Mouse (Mus musculus) MEL (cell line): ENCODE data around the gene Synpr. TPM values are rescaled to one million over a fixed set of nuclear protein-coding genes. Genes with fewer than 3 reads are reported as not detected.

Experiments
- DNase-seq: peaks from one replicate; pipeline ENCODE4 v3.0.0; 2011; ENCODE audit warnings: low read depth, low spot score
- H3K27ac ChIP-seq: 2 replicates; pipeline ENCODE4 v1.5.1; 2012; ENCODE audit warnings: low read depth, mild to moderate bottlenecking, control low read depth, low read length, moderate library complexity; ENCODE audit not compliant: control insufficient read depth
- H3K27me3 ChIP-seq, 2 experiments: fragments of 150-350 bp in 1 of 2; sonication (generic) in 1 of 2; 2 replicates each; pipeline ENCODE4 v1.6.1; 2012; ENCODE audit warnings: low read length in 2 of 2, mild to moderate bottlenecking in 2 of 2, improper control_type of control experiment in 1 of 2, moderate library complexity in 1 of 2; ENCODE audit not compliant: insufficient read depth in 2 of 2, control insufficient read depth in 1 of 2
- H3K36me3 ChIP-seq, 2 experiments: 2 replicates each; pipeline ENCODE4 v1.6.1; 2012 to 2014; ENCODE audit warnings: low read length in 2 of 2, improper control_type of control experiment in 1 of 2, inconsistent platforms in 1 of 2, mild to moderate bottlenecking in 1 of 2; ENCODE audit not compliant: insufficient read depth in 2 of 2, control insufficient read depth in 1 of 2
- H3K4me1 ChIP-seq, 2 experiments: fragments of 150-350 bp in 1 of 2; sonication (generic) in 1 of 2; 2 replicates each; pipeline ENCODE4 v1.6.1; 2012; ENCODE audit warnings: low read length in 2 of 2, improper control_type of control experiment in 1 of 2, mild to moderate bottlenecking in 1 of 2; ENCODE audit not compliant: insufficient read depth in 2 of 2, control insufficient read depth in 1 of 2
- H3K4me3 ChIP-seq, 2 experiments: fragments of 150-350 bp in 1 of 2; sonication (generic) in 1 of 2; 2 replicates each; pipeline ENCODE4 v1.5.1; 2012; ENCODE audit warnings: low read depth in 2 of 2, low read length in 2 of 2, mild to moderate bottlenecking in 2 of 2, moderate library complexity in 2 of 2, control low read depth in 1 of 2, improper control_type of control experiment in 1 of 2; ENCODE audit not compliant: control insufficient read depth in 1 of 2, insufficient read depth in 1 of 2
- H3K79me2 ChIP-seq: 2 replicates; pipeline ENCODE4 v1.6.1; 2012; ENCODE audit warnings: mild to moderate bottlenecking, low read length, moderate library complexity; ENCODE audit not compliant: control insufficient read depth, poor library complexity, insufficient read depth
- H3K9ac ChIP-seq: 2 replicates; pipeline ENCODE4 v1.6.1; 2012; ENCODE audit warnings: low read depth, mild to moderate bottlenecking, control low read depth, low read length, moderate library complexity; ENCODE audit not compliant: control insufficient read depth, poor library complexity, severe bottlenecking
- H3K9me3 ChIP-seq: fragments of 150-350 bp; sonication (generic); replicated peaks from 2 replicates; pipeline ENCODE4 v1.6.1; 2012; ENCODE audit warnings: mild to moderate bottlenecking, low read length, improper control_type of control experiment, moderate library complexity; ENCODE audit not compliant: insufficient read depth
- BHLHE40 ChIP-seq: IDR thresholded peaks from 2 replicates; pipeline ENCODE4 v1.6.1; 2012; ENCODE audit warnings: low read depth, mild to moderate bottlenecking, inconsistent platforms, low read length, improper control_type of control experiment, borderline replicate concordance
- CHD1 ChIP-seq: IDR thresholded peaks from 2 replicates; pipeline ENCODE4 v1.6.1; 2012; ENCODE audit warnings: low read depth, mild to moderate bottlenecking, inconsistent platforms, low read length, improper control_type of control experiment
- CHD2 ChIP-seq: IDR thresholded peaks from 2 replicates; pipeline ENCODE4 v1.6.1; 2011; ENCODE audit warnings: low read length, improper control_type of control experiment
- CTCF ChIP-seq, 3 experiments: IDR thresholded peaks in 2 of 3; conservative IDR thresholded peaks in 1 of 3; 2 replicates each; pipeline ENCODE4 v1.5.1; 2011 to 2012; ENCODE audit warnings: low read length in 3 of 3, low read depth in 2 of 3, mild to moderate bottlenecking in 2 of 3, improper control_type of control experiment in 1 of 3, inconsistent platforms in 1 of 3, mixed read lengths in 1 of 3, moderate library complexity in 1 of 3; ENCODE audit not compliant: control insufficient read depth in 1 of 3, insufficient read depth in 1 of 3, poor library complexity in 1 of 3, severe bottlenecking in 1 of 3
- E2F4 ChIP-seq: IDR thresholded peaks from 2 replicates; pipeline ENCODE4 v1.6.1; 2011; ENCODE audit warnings: low read depth, low read length, improper control_type of control experiment, borderline replicate concordance
- EP300 ChIP-seq, 2 experiments: IDR thresholded peaks; 2 replicates each; pipeline ENCODE4 v1.6.1; 2011; ENCODE audit warnings: improper control_type of control experiment in 2 of 2, low read length in 2 of 2, low read depth in 1 of 2, mild to moderate bottlenecking in 1 of 2
- ETS1 ChIP-seq: IDR thresholded peaks from 2 replicates; pipeline ENCODE4 v1.6.1; 2012; ENCODE audit warnings: low read depth, mild to moderate bottlenecking, inconsistent platforms, low read length, improper control_type of control experiment, moderate library complexity
- GABPA ChIP-seq: IDR thresholded peaks from 2 replicates; pipeline ENCODE4 v1.6.1; 2012; ENCODE audit warnings: low read depth, mild to moderate bottlenecking, inconsistent platforms, low read length, improper control_type of control experiment, moderate library complexity
- HCFC1 ChIP-seq: IDR thresholded peaks from 2 replicates; pipeline ENCODE4 v1.6.1; 2012; ENCODE audit warnings: low read depth, mild to moderate bottlenecking, inconsistent platforms, low read length, improper control_type of control experiment, moderate library complexity
- KAT2A ChIP-seq: conservative IDR thresholded peaks from 2 replicates; pipeline ENCODE4 v1.6.1; 2012; ENCODE audit warnings: low read depth, low read length, improper control_type of control experiment, inconsistent platforms
- MAFK ChIP-seq: IDR thresholded peaks from 2 replicates; pipeline ENCODE4 v1.6.1; 2011; ENCODE audit warnings: low read depth, mild to moderate bottlenecking, low read length, improper control_type of control experiment, borderline replicate concordance
- MAX ChIP-seq: IDR thresholded peaks from 2 replicates; pipeline ENCODE4 v1.6.1; 2011; ENCODE audit warnings: low read length, improper control_type of control experiment
- MAZ ChIP-seq: IDR thresholded peaks from 2 replicates; pipeline ENCODE4 v1.6.1; 2012; ENCODE audit warnings: low read depth, mild to moderate bottlenecking, inconsistent platforms, low read length, improper control_type of control experiment
- MYB ChIP-seq: IDR thresholded peaks from 2 replicates; pipeline ENCODE4 v1.6.1; 2011; ENCODE audit warnings: mild to moderate bottlenecking, low read depth, low read length, improper control_type of control experiment
- MYC ChIP-seq: IDR thresholded peaks from 2 replicates; pipeline ENCODE4 v1.6.1; 2011; ENCODE audit warnings: low read depth, mild to moderate bottlenecking, low read length, improper control_type of control experiment, moderate library complexity
- POLR2A ChIP-seq, 2 experiments: IDR thresholded peaks; 2 replicates each; pipeline ENCODE4 v1.6.1; 2011 to 2012; ENCODE audit warnings: low read length in 2 of 2, mild to moderate bottlenecking in 2 of 2, control low read depth in 1 of 2, improper control_type of control experiment in 1 of 2, low read depth in 1 of 2, moderate library complexity in 1 of 2; ENCODE audit not compliant: control insufficient read depth in 1 of 2, insufficient read depth in 1 of 2, poor library complexity in 1 of 2
- POLR2AphosphoS5 ChIP-seq: IDR thresholded peaks from 2 replicates; pipeline ENCODE4 v1.6.1; 2012; ENCODE audit warnings: low read depth, borderline replicate concordance, mild to moderate bottlenecking, inconsistent platforms, low read length, moderate library complexity, mixed read lengths
- RAD21 ChIP-seq: IDR thresholded peaks from 2 replicates; pipeline ENCODE4 v1.6.1; 2011; ENCODE audit warnings: mild to moderate bottlenecking, low read depth, low read length, improper control_type of control experiment
- RCOR1 ChIP-seq: IDR thresholded peaks from 2 replicates; pipeline ENCODE4 v1.6.1; 2012; ENCODE audit warnings: low read depth, mild to moderate bottlenecking, inconsistent platforms, low read length, improper control_type of control experiment
- SMC3 ChIP-seq: IDR thresholded peaks from 2 replicates; pipeline ENCODE4 v1.6.1; 2011; ENCODE audit warnings: low read depth, low read length, improper control_type of control experiment
- TBP ChIP-seq: IDR thresholded peaks from 2 replicates; pipeline ENCODE4 v1.8.0; 2011; ENCODE audit warnings: low read depth, low read length, improper control_type of control experiment
- USF1 ChIP-seq: IDR thresholded peaks from 2 replicates; pipeline ENCODE4 v1.6.1; 2014; ENCODE audit warnings: low read depth, mild to moderate bottlenecking, inconsistent platforms, low read length, improper control_type of control experiment, moderate library complexity
- ZKSCAN1 ChIP-seq: IDR thresholded peaks from 2 replicates; pipeline ENCODE4 v1.6.1; 2012; ENCODE audit warnings: low read depth, mild to moderate bottlenecking, inconsistent platforms, low read length, improper control_type of control experiment, moderate library complexity
- ZNF384 ChIP-seq: IDR thresholded peaks from 2 replicates; pipeline ENCODE4 v1.6.1; 2012; ENCODE audit warnings: low read depth, mild to moderate bottlenecking, inconsistent platforms, low read length, improper control_type of control experiment
- polyA plus RNA-seq, 2 experiments: library from polyadenylated mRNA; stranded (reverse) in 1 of 2; unstranded in 1 of 2; fragments of >175 nt in 1 of 2; fragments of >200 nt in 1 of 2; gene quantifications; 2 replicates each; pipeline versions ENCODE4 v1.2.1 to v1.2.4; 2012; ENCODE audit warnings: low replicate concordance in 2 of 2, low read depth in 1 of 2; ENCODE audit not compliant: insufficient read length in 2 of 2, insufficient read depth in 1 of 2, missing spikeins in 1 of 2
- total RNA-seq: library from RNA; depleted of rRNA; stranded (reverse); fragments of 300-350 nt; gene quantifications from 2 replicates; pipeline ENCODE4 v1.2.3, GENCODE M21; 2012

Gene Synpr
- total and polyA plus RNA-seq, 3 experiments, result not detected

- TF ChIP-seq ZNF384 (no peak), E2F4 (no peak), RAD21 (no peak), EP300 (IDR thresholded peaks at IDR 0.05; ENCODE audit: low read depth in 1 of 2, low read length in 2 of 2) (no peak), MYB (no peak), SMC3 (no peak), BHLHE40 (no peak), ZKSCAN1 (no peak), POLR2A (IDR thresholded peaks at IDR 0.05; ENCODE audit: control insufficient read depth in 1 of 2, insufficient read depth in 1 of 2, low read depth in 1 of 2, low read length in 2 of 2, poor library complexity in 1 of 2) (no peak), KAT2A (no peak), TBP (no peak), POLR2AphosphoS5 (no peak), MAZ (no peak), CTCF (IDR thresholded peaks at IDR 0.05 in 2 of 3, conservative IDR thresholded peaks at IDR 0.05 in 1 of 3; ENCODE audit: control insufficient read depth in 1 of 3, insufficient read depth in 1 of 3, low read depth in 2 of 3, low read length in 3 of 3, poor library complexity in 1 of 3, severe bottlenecking in 1 of 3) (no peak), MAFK (no peak)
- TF ChIP-seq, all 39 proteins: peak for 0
- Histone ChIP-seq H3K27me3 (no peaks in the 10 kb centered on the region), H3K4me1 (no peaks in the 10 kb centered on the region), H3K4me3 (no peak overlapping the region), H3K9ac (no peak overlapping the region), H3K27ac (no peak overlapping the region), H3K9me3 (no peaks in the 10 kb centered on the region), H3K79me2 (no peaks in the 10 kb centered on the region), H3K36me3 (no peaks in the 10 kb centered on the region)
- DNase-seq, result no peak
These were observed 266.6 kb downstream of the Synpr start for GRCm38 (mm10) chr14:13551209-13551608.

- Histone ChIP-seq H3K27ac (no peak overlapping the region), H3K27me3 (no peaks in the 10 kb centered on the region), H3K79me2 (no peaks in the 10 kb centered on the region), H3K9me3 (no peaks in the 10 kb centered on the region), H3K4me3 (no peak overlapping the region), H3K36me3 (no peaks in the 10 kb centered on the region), H3K4me1 (no peaks in the 10 kb centered on the region), H3K9ac (no peak overlapping the region)
- DNase-seq, result no peak
- TF ChIP-seq USF1 (no peak), MYC (no peak), GABPA (no peak), TBP (no peak), RCOR1 (no peak), MAFK (no peak), POLR2AphosphoS5 (no peak), HCFC1 (no peak), ETS1 (no peak), CTCF (IDR thresholded peaks at IDR 0.05 in 2 of 3, conservative IDR thresholded peaks at IDR 0.05 in 1 of 3; ENCODE audit: control insufficient read depth in 1 of 3, insufficient read depth in 1 of 3, low read depth in 2 of 3, low read length in 3 of 3, poor library complexity in 1 of 3, severe bottlenecking in 1 of 3) (no peak), CHD2 (no peak), MAX (no peak), MYB (no peak), EP300 (IDR thresholded peaks at IDR 0.05; ENCODE audit: low read depth in 1 of 2, low read length in 2 of 2) (no peak), CHD1 (no peak)
These were observed 269.2 kb downstream of the Synpr start for GRCm38 (mm10) chr14:13553616-13554370.
